Mouse (Mus musculus): ENCODE data around the gene Klhl9.

Gene Klhl9

GRCm38 (mm10) chr4:88714281-88714680 lies 8.0 kb downstream of the Klhl9 start:
- no peak for DNase-seq

GRCm38 (mm10) chr4:88707128-88707826 lies 15.0 kb downstream of the Klhl9 start:
- DNase-seq, result no peak

- no peak for DNase-seq
These were observed 16.3 kb downstream of the Klhl9 start for GRCm38 (mm10) chr4:88705924-88706323.

- no peak for DNase-seq
These were observed 23.0 kb downstream of the Klhl9 start for GRCm38 (mm10) chr4:88699301-88699700.

GRCm38 (mm10) chr4:88698781-88699180 lies 23.5 kb downstream of the Klhl9 start:
- no peak for DNase-seq

GRCm38 (mm10) chr4:88697753-88698152 lies 24.5 kb downstream of the Klhl9 start:
- DNase-seq, result no peak

- no peak for DNase-seq
These were observed 25.2 kb downstream of the Klhl9 start for GRCm38 (mm10) chr4:88697108-88697507.

GRCm38 (mm10) chr4:88696237-88696884 lies 25.9 kb downstream of the Klhl9 start:
- DNase-seq, result peak; percentile 76 to 85

- DNase-seq, result no peak
These were observed 28.9 kb downstream of the Klhl9 start for GRCm38 (mm10) chr4:88693392-88693791.

- no peak for DNase-seq
These were observed 29.7 kb downstream of the Klhl9 start for GRCm38 (mm10) chr4:88692537-88692936.

GRCm38 (mm10) chr4:88691259-88691658 lies 31.0 kb downstream of the Klhl9 start, which contains the start of gene Ifnab:
Gene Ifnab (minus strand): TSS chr4:88691359.
- DNase-seq, result no peak

GRCm38 (mm10) chr4:88683812-88684211 lies 38.5 kb downstream of the Klhl9 start, which contains the start of gene Ifna2:
Gene Ifna2 (minus strand): TSS chr4:88683912.
- no peak for DNase-seq

GRCm38 (mm10) chr4:88681353-88681752 lies 40.9 kb downstream of the Klhl9 start:
- no peak for DNase-seq

- peak in 1 of 2 experiments; percentile 29 for DNase-seq
These were observed 41.9 kb downstream of the Klhl9 start for GRCm38 (mm10) chr4:88680362-88680761.

- DNase-seq, result no peak
These were observed 45.4 kb downstream of the Klhl9 start, which contains the start of gene Ifna16 for GRCm38 (mm10) chr4:88676824-88677223. Gene Ifna16 (minus strand): TSS chr4:88676924.
